Mouse (Mus musculus): ENCODE measurements at regions not wholly inside any gene's neighbourhood (a gene's known extent, or its start where the extent isn't known, plus 50 kb on each side); places are given as distances from the start of the nearest gene placed in this dataset.

DNA sequence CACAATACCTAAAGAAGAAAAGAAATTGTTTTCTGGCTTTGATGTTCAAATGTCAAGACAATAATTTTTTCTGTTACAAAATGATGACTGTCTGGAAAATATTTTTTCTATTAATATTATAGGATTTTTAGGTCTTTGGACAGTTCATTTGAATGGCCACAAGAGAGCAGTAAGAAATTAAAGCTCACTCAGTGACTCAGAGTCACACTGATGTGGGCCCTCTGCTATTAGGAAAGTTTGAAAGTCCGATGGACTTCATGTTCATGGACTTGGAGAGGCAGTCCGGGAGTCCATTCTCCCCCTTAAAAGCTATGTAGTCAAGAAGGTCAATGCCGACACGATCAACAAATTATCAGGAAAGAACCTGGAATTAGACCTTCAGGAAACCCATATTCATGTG lies 657.0 kb downstream of the Mecom start:
- no peak overlapping the region for H3K9ac ChIP-seq
- no peaks in the 10 kb centered on the region for H3K4me1 ChIP-seq (replicated peaks)
- no peak overlapping the region for H3K4me3 ChIP-seq
- no peak for ATAC-seq (ENCODE audit: insufficient number of reproducible peaks, low FRiP score)
- H3K4me2 ChIP-seq, result no peak overlapping the region
- H3K36me3 ChIP-seq, result no peaks in the 10 kb centered on the region
- WGBS, result 63% methylated on average over 4 of the region's 4 CpGs
- no peaks in the 10 kb centered on the region for H3K27me3 ChIP-seq (replicated peaks)
- no peaks in the 10 kb centered on the region for H3K9me3 ChIP-seq (replicated peaks)
- no peak overlapping the region for H3K27ac ChIP-seq (ENCODE audit: poor library complexity, severe bottlenecking)

DNA sequence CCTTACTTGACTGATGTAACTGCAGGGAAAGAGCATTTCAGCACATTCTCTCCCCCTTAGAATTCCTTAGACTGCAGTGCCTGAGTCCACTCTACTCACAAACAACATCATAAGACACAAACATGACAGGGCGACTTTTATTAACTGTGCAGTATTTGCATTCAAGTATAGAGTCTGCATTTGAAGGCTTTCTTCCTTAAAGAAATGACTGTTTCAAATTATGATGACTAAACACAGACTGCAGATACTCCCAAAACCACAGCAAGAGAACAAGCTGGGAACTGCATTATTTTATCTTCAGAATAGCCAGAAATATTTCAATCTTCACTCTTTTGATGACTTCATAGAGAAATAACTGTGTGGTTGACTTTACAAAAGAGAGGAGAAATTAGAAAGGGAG lies 657.5 kb downstream of the Mecom start:
- Histone ChIP-seq H3K4me1 (replicated peaks) (no peaks in the 10 kb centered on the region), H3K9ac (no peak overlapping the region), H3K9me3 (replicated peaks) (no peaks in the 10 kb centered on the region), H3K4me2 (no peak overlapping the region), H3K27ac (ENCODE audit: poor library complexity, severe bottlenecking) (no peak overlapping the region), H3K4me3 (no peak overlapping the region), H3K27me3 (replicated peaks) (no peaks in the 10 kb centered on the region), H3K36me3 (no peaks in the 10 kb centered on the region)
- no peak for ATAC-seq (ENCODE audit: insufficient number of reproducible peaks, low FRiP score)
- WGBS, result 68% methylated on average over 1 of the region's 1 CpGs

DNA sequence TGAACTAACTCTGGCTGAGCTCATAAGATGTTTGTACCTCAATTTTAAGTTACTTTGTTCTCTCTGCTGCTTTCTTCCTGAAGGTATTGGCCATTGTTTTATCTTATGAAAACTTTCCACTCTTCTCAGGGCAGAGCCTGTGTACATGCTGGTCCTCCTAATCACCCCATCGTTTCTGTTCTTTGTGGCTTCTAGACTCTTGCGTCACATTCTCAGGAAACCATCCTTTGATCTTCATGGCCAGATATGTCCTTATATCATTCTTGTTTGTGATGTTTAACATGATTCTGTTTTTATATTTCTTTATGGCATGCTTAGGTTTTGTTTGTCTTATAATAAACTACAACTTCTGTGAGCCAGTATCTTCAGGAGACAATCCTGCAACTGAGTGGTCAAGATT lies 658.2 kb downstream of the Mecom start:
- H3K9me3 ChIP-seq (replicated peaks), result no peaks in the 10 kb centered on the region
- no peak overlapping the region for H3K4me2 ChIP-seq
- WGBS, result 63% methylated on average over 2 of the region's 2 CpGs
- no peaks in the 10 kb centered on the region for H3K36me3 ChIP-seq
- no peak overlapping the region for H3K27ac ChIP-seq (ENCODE audit: poor library complexity, severe bottlenecking)
- H3K27me3 ChIP-seq (replicated peaks), result no peaks in the 10 kb centered on the region
- no peaks in the 10 kb centered on the region for H3K4me1 ChIP-seq (replicated peaks)
- ATAC-seq (ENCODE audit: insufficient number of reproducible peaks, low FRiP score), result no peak
- no peak overlapping the region for H3K4me3 ChIP-seq
- no peak overlapping the region for H3K9ac ChIP-seq

DNA sequence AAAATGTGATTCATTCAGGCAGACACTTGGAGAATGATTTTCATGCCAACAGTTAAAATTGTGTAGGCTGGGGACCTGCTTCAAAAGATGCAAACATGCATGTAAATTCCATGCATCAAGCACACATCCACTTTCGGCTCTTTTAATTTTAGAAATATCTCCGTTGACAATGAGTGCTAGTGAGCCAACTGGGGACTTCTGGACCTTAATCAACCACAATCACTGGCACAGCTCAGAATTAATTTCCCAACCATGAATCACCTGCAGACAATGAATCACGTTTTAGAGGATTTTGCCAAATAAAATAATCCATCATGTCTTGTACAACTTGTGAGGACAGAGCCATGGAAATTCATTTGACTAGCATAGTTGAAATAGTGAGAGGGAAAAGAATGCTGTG lies 667.8 kb downstream of the Mecom start:
- H3K9ac ChIP-seq, result no peak overlapping the region
- H3K9me3 ChIP-seq (replicated peaks), result no peaks in the 10 kb centered on the region
- no peaks in the 10 kb centered on the region for H3K36me3 ChIP-seq
- H3K4me3 ChIP-seq, result no peak overlapping the region
- no peak for ATAC-seq (ENCODE audit: insufficient number of reproducible peaks, low FRiP score)
- 72% methylated on average over 3 of the region's 3 CpGs for WGBS
- no peaks in the 10 kb centered on the region for H3K27me3 ChIP-seq (replicated peaks)
- no peak overlapping the region for H3K4me2 ChIP-seq
- no peaks in the 10 kb centered on the region for H3K4me1 ChIP-seq (replicated peaks)
- no peak overlapping the region for H3K27ac ChIP-seq (ENCODE audit: poor library complexity, severe bottlenecking)

DNA sequence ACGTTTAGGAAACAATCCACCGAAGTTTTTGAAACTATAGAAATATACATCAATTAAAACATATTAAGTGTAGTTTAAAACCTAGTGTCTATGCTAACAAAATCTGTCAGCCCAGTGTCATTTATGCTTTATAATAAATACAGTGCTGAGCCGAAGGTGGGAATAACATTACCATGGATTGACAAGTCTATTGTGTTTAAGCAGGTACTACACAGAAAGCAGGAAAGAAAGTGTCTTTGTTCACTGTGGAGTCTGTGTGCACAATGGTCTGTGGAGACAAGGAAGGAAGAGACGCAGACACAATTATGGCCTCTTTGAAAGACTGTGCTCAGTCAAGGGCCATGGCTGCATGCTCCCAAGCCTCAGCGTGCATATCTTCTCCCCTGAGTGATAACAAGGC lies 672.0 kb downstream of the Mecom start:
- Histone ChIP-seq H3K36me3 (no peaks in the 10 kb centered on the region), H3K27me3 (replicated peaks) (no peaks in the 10 kb centered on the region), H3K4me2 (no peak overlapping the region), H3K4me3 (no peak overlapping the region), H3K9ac (no peak overlapping the region), H3K9me3 (replicated peaks) (no peaks in the 10 kb centered on the region), H3K4me1 (replicated peaks) (no peaks in the 10 kb centered on the region), H3K27ac (ENCODE audit: poor library complexity, severe bottlenecking) (no peak overlapping the region)
- 57% methylated on average over 5 of the region's 5 CpGs for WGBS
- no peak for ATAC-seq (ENCODE audit: insufficient number of reproducible peaks, low FRiP score)

DNA sequence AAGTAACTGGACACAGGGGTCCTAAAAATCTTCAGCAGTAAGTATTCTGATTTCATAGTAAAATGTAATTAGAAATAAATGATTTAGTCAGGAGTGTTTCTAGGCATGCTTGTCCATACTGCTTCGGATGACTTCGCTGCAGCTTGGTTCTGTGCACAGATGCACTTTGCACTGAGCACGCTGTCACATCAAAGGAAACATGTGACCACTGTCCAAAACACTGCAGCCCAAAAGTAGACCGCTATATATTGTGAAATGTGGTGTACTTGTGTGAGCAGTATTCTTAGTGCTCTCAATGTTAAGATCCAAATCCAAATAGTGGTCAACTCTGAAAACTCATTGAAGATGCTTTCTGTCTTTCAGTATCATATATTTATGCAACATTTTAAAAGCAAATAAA lies 685.4 kb downstream of the Mecom start:
- no peaks in the 10 kb centered on the region for H3K36me3 ChIP-seq
- H3K4me1 ChIP-seq (replicated peaks), result no peaks in the 10 kb centered on the region
- no peak overlapping the region for H3K9ac ChIP-seq
- H3K9me3 ChIP-seq (replicated peaks), result no peaks in the 10 kb centered on the region
- WGBS, result 80% methylated on average over 4 of the region's 4 CpGs
- no peak for ATAC-seq (ENCODE audit: insufficient number of reproducible peaks, low FRiP score)
- H3K27ac ChIP-seq (ENCODE audit: poor library complexity, severe bottlenecking), result no peak overlapping the region
- H3K27me3 ChIP-seq (replicated peaks), result no peaks in the 10 kb centered on the region
- no peak overlapping the region for H3K4me2 ChIP-seq
- H3K4me3 ChIP-seq, result no peak overlapping the region

DNA sequence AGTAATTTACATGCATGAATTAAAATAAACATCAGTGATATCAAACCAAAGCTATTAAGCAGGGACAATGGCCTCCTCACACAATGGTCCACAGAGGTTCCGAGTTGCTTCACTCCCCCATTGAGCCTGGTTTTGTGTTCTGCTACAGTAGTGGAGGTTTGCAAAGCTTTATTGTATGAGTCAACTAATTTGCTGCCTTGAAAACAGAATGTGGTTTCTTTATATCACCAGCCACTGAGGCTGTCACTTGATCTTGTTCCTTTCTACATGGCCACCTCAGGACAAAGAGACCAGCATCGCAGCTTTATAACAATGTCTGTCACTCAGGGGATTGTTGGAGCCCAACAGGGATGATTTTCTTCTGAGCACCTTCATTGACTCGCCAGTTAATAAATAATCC lies 695.3 kb downstream of the Mecom start:
- no peak for ATAC-seq (ENCODE audit: insufficient number of reproducible peaks, low FRiP score)
- H3K27me3 ChIP-seq (replicated peaks), result no peaks in the 10 kb centered on the region
- no peak overlapping the region for H3K4me3 ChIP-seq
- H3K9me3 ChIP-seq (replicated peaks), result no peaks in the 10 kb centered on the region
- H3K36me3 ChIP-seq, result no peaks in the 10 kb centered on the region
- no peak overlapping the region for H3K27ac ChIP-seq (ENCODE audit: poor library complexity, severe bottlenecking)
- H3K4me1 ChIP-seq (replicated peaks), result no peaks in the 10 kb centered on the region
- no peak overlapping the region for H3K4me2 ChIP-seq
- no peak overlapping the region for H3K9ac ChIP-seq
- 78% methylated on average over 3 of the region's 3 CpGs for WGBS

DNA sequence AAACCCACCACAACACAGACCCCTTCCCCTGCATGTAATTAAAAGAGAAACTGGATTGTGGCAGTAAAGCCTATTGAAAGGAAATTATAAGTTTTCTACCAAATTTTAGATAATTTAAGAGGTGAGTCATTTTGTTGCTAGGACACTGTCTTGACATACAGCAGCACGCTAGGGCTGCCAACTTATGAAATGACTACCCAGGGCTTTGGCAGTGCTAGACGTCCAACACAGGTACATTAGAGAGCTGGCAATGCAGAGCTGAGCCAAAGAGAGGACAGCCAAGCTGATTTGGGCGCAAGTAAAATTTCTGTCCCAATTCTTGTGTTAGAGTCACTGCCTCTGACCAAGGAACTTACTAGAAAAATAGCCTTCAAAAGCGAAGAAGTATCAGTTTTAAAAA lies 712.4 kb downstream of the Mecom start:
- no peak overlapping the region for H3K4me2 ChIP-seq
- no peak for ATAC-seq (ENCODE audit: insufficient number of reproducible peaks, low FRiP score)
- no peak overlapping the region for H3K9ac ChIP-seq
- WGBS, result 61% methylated on average over 4 of the region's 4 CpGs
- no peaks in the 10 kb centered on the region for H3K36me3 ChIP-seq
- H3K9me3 ChIP-seq (replicated peaks), result no peaks in the 10 kb centered on the region
- no peaks in the 10 kb centered on the region for H3K27me3 ChIP-seq (replicated peaks)
- no peak overlapping the region for H3K27ac ChIP-seq (ENCODE audit: poor library complexity, severe bottlenecking)
- H3K4me1 ChIP-seq (replicated peaks), result no peaks in the 10 kb centered on the region
- no peak overlapping the region for H3K4me3 ChIP-seq

DNA sequence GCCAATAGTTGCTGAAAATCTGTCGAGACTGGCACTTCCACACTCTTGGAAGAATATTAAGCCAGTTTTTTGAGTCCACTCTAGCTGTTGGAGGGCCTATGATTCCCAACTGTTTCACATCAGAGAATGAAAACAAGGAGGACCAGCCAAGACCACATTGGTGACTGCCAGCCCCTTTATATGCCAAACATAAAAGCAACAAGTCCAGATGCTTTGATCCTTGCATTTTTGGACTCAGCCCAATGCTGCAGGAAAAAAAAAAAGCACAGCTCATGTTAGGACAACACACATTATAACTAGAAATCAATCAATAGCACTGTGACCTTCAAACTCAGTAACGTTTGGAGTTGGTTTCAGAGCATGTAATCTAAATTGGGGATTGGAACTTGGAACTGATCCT lies 712.9 kb downstream of the Mecom start:
- WGBS, result 58% methylated on average over 2 of the region's 2 CpGs

DNA sequence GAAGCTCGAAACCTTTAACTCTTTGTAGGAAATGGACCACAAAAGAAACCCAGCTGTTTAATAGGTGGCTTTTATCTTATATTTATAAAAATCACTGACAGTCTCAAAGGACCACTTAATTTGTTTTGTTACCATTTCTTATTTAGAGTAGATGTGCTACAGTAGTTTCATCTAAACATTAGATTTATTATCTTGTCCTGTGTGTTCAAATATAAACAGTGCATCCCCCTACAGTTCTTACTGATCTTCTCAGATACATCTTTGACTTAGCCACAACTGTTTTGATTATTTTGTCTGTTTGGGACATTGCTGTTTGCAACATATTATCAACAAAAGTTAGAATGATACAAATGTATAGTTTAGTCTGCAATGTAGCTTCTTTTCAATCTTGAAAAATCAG lies 716.5 kb downstream of the Mecom start:
- ATAC-seq (ENCODE audit: insufficient number of reproducible peaks, low FRiP score), result no peak
- H3K36me3 ChIP-seq, result no peaks in the 10 kb centered on the region
- H3K9ac ChIP-seq, result no peak overlapping the region
- no peak overlapping the region for H3K27ac ChIP-seq (ENCODE audit: poor library complexity, severe bottlenecking)
- no peaks in the 10 kb centered on the region for H3K9me3 ChIP-seq (replicated peaks)
- no peaks in the 10 kb centered on the region for H3K4me1 ChIP-seq (replicated peaks)
- 67% methylated on average over 1 of the region's 1 CpGs for WGBS
- H3K4me3 ChIP-seq, result no peak overlapping the region
- no peaks in the 10 kb centered on the region for H3K27me3 ChIP-seq (replicated peaks)
- H3K4me2 ChIP-seq, result no peak overlapping the region

More for the DNA sequence above, 712.9 kb downstream of the Mecom start:
- Histone ChIP-seq H3K4me2 (no peak overlapping the region), H3K4me3 (no peak overlapping the region), H3K27me3 (replicated peaks) (no peaks in the 10 kb centered on the region), H3K4me1 (replicated peaks) (no peaks in the 10 kb centered on the region), H3K36me3 (no peaks in the 10 kb centered on the region), H3K9ac (no peak overlapping the region), H3K9me3 (replicated peaks) (no peaks in the 10 kb centered on the region), H3K27ac (ENCODE audit: poor library complexity, severe bottlenecking) (no peak overlapping the region)
- ATAC-seq (ENCODE audit: insufficient number of reproducible peaks, low FRiP score), result no peak

DNA sequence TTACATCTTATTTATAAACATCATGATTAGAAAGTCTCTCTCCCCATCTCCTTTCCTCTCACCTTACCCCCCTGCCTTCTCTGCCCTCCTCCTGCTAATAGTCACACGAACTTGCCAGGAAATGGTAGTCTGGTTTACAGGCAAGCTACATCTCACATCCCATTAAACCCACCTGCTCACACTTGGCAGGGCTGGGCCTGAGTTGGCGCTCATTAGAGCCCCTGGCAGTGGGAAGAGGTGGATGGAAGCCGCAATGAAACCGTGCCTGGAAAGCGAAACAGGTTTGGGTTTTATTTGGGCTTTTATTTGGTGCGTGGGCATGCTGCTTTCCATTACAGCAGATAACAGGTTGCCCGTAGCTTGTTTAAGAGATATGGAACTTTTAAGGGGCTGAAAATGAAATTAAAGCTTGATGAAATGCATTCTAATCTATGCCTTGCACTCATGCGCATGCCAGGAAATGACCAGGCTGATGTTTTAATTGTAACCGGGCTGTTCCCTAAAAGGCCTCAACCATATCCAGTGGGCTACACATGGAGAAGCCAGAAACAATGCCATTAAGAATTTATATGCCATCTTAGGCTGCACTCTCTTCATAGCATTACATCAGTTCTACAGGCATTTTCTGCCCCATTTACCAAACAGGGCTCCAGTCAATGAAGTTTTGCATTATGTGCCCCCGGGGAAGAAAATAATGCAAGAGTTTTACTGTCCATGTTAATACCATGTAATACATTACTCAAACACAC lies 725.0 kb downstream of the Mecom start:
- Histone ChIP-seq H3K4me2 (no peak overlapping the region), H3K4me3 (no peak overlapping the region), H3K27me3 (replicated peaks) (no peaks in the 10 kb centered on the region), H3K4me1 (replicated peaks) (no peaks in the 10 kb centered on the region), H3K9ac (no peak overlapping the region), H3K36me3 (no peaks in the 10 kb centered on the region), H3K9me3 (replicated peaks) (no peaks in the 10 kb centered on the region), H3K27ac (ENCODE audit: poor library complexity, severe bottlenecking) (no peak overlapping the region)
- ATAC-seq (ENCODE audit: insufficient number of reproducible peaks, low FRiP score), result no peak
- WGBS, result 75% methylated on average over 10 of the region's 10 CpGs

DNA sequence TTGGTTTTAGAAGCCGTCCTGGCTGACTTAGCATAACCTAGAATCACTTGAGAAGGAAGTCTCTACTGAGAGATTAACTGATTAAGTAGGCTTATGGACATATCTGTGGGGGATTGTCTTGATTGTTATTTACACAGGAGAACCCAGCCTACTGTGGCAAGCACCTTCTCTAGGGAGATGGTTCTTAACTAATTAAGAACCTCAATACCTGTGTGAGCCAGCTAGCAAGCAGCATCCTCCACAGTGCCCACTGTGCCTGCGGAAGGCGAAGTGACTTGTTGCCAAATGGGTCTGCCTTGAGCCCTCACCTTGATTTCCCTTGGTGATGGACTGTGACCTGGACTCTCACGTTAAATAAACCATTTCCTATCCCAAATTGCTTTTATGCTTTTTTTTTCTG lies 730.8 kb downstream of the Mecom start:
- Histone ChIP-seq H3K9ac (no peak overlapping the region), H3K36me3 (no peaks in the 10 kb centered on the region), H3K4me2 (no peak overlapping the region), H3K9me3 (replicated peaks) (no peaks in the 10 kb centered on the region), H3K4me1 (replicated peaks) (no peaks in the 10 kb centered on the region), H3K4me3 (no peak overlapping the region), H3K27ac (ENCODE audit: poor library complexity, severe bottlenecking) (no peak overlapping the region), H3K27me3 (replicated peaks) (no peaks in the 10 kb centered on the region)
- no peak for ATAC-seq (ENCODE audit: insufficient number of reproducible peaks, low FRiP score)
- WGBS, result 83% methylated on average over 4 of the region's 4 CpGs
